Mouse (Mus musculus): ENCODE results near the gene Cyfip1. TPM values are rescaled to one million over a fixed set of nuclear protein-coding genes. Genes with fewer than 3 reads are reported as not detected.

The Cyfip1 gene
- total RNA-seq, 2 experiments from 2014 or later: 29.6 to 35.5 TPM

- DNase-seq: no peak
These were observed 23.5 kb downstream of the Cyfip1 start for GRCm38 (mm10) chr7:55865044-55865443.

DNA sequence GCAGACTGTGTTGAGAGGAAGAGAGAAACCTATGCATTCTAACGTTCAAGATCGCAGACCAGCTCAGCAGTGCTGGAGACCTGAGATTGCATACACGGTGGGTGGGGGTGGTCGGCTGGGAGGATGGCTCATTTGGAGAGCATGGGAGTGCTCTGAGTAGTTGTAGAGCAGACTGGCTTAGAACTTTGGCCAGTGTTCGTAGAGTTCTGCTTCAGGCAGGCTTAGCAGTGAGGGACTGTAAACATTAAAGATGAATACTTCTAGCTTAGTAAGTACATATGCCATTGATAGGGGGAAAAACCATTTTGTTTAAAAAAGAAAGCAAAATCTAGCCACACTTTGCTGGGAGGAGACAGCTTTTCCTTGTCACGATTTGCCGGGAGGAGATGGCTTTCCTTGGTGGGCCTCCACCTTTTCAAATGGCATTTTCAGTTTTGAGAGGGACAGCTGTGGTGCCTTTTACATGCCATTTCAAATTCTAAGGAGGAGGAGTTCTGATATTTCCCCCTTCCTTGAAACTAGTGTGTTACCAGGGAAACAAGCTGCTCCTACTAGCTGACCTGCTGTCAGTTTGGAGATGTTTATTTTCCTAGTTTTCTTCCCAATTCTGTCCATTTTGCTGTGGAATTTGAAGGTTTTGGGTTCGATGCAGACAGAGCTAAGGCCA, 24.3 kb downstream of the Cyfip1 start:
- DNase-seq: no peak

DNA sequence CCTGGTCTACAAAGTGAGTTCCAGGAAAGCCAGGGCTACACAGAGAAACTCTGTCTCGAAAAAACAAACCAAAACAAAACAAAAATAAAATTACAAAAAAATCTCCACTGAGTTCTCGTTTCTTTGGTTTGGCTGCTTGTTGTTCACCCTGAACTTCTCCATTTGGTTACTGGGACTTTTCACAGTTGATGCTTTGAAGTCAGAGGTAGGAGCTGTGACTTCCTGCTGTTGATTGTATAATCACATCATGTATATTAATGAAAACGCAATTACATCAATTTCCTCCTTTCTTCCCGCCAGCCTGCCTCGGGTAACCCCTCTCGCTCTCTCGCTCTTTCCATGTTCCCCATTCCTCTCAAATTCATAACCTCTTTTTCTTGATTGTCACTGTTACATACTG, 26.7 kb downstream of the Cyfip1 start:
- no peak for DNase-seq

GRCm38 (mm10) chr7:55869220-55869619, 27.7 kb downstream of the Cyfip1 start:
- no peak for DNase-seq

DNA sequence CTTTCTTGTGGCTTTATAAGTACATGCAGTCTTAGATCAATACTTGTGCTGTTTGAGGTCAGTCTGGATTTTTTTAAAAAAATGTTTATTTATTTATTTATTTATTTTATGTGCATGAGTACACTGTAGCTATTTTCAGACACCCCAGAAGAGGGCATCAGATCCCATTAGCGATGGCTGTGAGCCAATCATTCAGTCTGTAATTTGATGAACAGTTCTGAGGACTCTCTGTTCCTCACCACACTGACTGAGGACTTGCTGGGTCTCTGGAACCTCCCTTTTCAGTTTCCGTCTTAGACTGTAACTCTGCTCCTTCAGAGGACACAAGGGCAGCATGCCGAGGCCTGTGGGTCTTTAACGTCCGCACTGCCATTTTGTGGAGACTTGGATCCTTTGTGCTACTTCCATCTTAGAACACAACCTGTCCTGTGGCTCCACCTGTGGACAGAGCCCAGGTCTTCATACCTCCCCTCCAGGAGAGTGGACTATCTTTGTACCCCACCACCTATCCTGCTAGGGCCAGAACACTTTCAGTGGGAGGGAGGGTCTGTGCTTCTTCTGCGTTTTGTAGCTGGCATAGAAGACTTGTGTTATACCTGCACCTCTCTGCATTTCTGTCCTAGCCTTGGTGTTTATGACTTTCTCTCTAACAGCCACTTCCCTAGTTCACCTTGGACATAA, 28.9 kb downstream of the Cyfip1 start:
- no peak for DNase-seq

GRCm38 (mm10) chr7:55871476-55871875, 29.9 kb downstream of the Cyfip1 start:
- DNase-seq: no peak

- DNase-seq: no peak
These were observed 33.2 kb downstream of the Cyfip1 start for GRCm38 (mm10) chr7:55874703-55875102.

GRCm38 (mm10) chr7:55877721-55878120, 36.2 kb downstream of the Cyfip1 start:
- peak; percentile 81 to 89 for DNase-seq

GRCm38 (mm10) chr7:55880882-55881281, 39.3 kb downstream of the Cyfip1 start:
- DNase-seq: no peak

DNA sequence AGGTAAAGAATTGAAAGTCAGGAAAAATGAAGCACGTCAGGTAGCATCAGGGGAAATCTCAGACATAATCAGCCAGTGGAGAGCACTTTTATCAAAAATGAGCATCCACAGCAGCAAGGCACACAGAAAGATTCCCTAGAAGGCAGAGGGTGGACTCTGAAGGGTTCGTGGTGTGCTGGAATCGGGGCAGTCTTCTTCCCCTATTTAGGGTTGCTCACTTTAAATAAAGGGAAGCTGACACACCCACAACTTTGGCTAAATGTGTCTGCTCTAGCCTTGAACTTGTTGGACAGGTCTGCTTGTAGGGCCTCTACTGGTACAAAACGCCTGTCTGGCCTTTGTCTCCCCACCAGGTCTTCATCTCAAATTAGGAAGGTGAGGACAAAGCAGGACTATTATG, 47.1 kb downstream of the Cyfip1 start:
- DNase-seq: no peak

DNA sequence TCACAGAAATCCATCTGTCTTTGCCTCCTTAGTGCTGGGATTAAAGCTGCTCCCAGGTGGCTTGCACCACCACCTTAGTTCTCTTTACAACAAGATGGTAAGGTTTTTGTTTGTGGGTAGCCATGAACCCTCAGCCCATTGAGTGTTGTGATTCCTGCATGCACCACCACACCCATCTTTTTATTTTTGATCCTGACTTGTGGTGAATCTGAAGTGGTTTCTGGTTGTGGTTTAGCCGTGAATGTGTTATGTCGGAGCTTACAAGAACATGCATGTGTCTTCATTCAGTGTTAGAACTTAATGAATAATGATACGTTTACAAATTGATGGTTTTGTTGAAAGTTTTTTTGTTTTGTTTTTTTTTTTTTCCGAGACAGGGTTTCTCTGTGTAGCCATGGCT, 48.5 kb downstream of the Cyfip1 start:
- no peak for DNase-seq

DNA sequence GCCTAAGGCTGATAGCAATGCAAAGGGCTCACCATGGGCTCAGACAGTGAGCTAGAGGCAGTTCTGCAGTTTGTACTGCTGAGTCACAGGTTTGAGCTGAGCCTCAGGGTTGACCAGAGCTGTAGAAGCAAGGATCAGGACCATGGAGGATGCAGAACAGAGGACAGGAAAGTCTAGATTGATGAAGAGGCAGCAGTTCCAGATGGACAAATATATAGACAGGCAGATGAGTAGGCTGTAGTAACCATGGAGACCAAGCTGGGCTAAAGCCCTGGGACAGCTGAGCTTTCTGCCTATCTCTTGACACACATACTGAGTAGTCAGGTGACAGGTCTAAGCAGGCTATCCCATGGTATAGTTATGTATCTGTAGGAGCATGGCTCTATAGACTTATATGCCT, 49.2 kb downstream of the Cyfip1 start:
- no peak for DNase-seq

- peak in 1 of 2 experiments; percentile 11 for DNase-seq
These were observed 50.3 kb downstream of the Cyfip1 start for GRCm38 (mm10) chr7:55891797-55892196.

GRCm38 (mm10) chr7:55903766-55904165, 62.2 kb downstream of the Cyfip1 start:
- DNase-seq: no peak

DNA sequence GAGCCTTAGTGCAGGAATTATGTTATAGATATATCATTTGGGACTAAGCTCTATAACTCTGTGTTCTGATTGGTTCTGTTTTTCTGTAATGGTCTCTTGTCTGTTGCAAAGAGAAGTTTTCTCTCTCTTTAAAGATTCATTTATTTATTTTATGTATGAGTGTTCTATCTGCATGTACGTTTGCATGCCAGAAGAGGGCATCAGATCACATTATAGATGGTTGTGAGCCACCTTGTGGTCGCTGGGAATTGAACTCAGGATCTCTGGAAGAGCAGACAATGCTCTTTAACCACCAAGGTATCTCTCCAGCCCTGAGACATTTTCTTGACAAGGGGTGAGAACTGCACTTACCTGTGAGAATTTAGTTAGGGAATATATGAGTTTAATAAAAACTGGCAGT, 63.9 kb downstream of the Cyfip1 start:
- DNase-seq: no peak

- peak in 1 of 2 experiments; percentile 22 for DNase-seq
These were observed 68.0 kb downstream of the Cyfip1 start for GRCm38 (mm10) chr7:55909519-55909918.

GRCm38 (mm10) chr7:55910356-55910755, 68.8 kb downstream of the Cyfip1 start:
- no peak for DNase-seq

GRCm38 (mm10) chr7:55911371-55911770, 69.8 kb downstream of the Cyfip1 start:
- DNase-seq: peak; percentile 30 to 73

- DNase-seq: no peak
These were observed 70.6 kb downstream of the Cyfip1 start for GRCm38 (mm10) chr7:55912118-55912517.

GRCm38 (mm10) chr7:55918365-55918764, 76.8 kb downstream of the Cyfip1 start:
- peak in 1 of 2 experiments; percentile 18 for DNase-seq

GRCm38 (mm10) chr7:55927262-55927661, 85.7 kb downstream of the Cyfip1 start:
- no peak for DNase-seq

GRCm38 (mm10) chr7:55928649-55929048, 87.1 kb downstream of the Cyfip1 start:
- no peak for DNase-seq

DNA sequence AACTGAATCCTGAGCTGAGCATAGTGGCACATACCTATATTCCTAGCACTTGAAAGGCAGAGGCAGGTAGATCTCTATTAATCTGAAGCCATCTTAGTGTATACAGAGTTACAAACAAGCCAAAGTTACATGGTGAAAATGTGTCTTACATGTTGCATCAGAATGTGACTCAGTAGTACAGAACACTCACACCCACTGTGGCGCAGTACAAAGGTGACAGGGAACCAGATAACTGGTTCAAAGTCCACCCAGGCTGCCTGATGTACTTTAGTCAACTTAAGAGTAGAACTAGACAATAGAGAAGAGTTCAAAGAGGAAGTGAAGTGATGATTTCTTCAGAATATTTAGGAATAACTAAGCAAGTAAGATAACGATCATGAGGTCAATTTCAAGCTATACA, 93.5 kb downstream of the Cyfip1 start:
- DNase-seq: no peak

GRCm38 (mm10) chr7:55938341-55938740, 96.8 kb downstream of the Cyfip1 start:
- no peak for DNase-seq
